Mouse (Mus musculus): ENCODE results near the gene Creg1. TPM values are rescaled to one million over a fixed set of nuclear protein-coding genes. Genes with fewer than 3 reads are reported as not detected.
"Not testable (repeated sequence)": the region's sequence is repeated elsewhere in the genome, so short reads cannot be mapped to it uniquely, and the experiment has no call there.

Creg1 gene
- polyA plus RNA-seq, 1 experiment from 2014 or later = 38.9 TPM

- H3K27me3 ChIP-seq = no peaks in the 10 kb centered on the region
- H3K9ac ChIP-seq = no peak overlapping the region
- no peak for ATAC-seq (ENCODE audit: low FRiP score)
- no peak overlapping the region for H3K4me3 ChIP-seq
- no peak overlapping the region for H3K27ac ChIP-seq
- no peaks in the 10 kb centered on the region for H3K9me3 ChIP-seq (replicated peaks)
- H3K36me3 ChIP-seq = no peaks in the 10 kb centered on the region
- 0 out of 2 replicates have a peak, but pooled peaks cover 4% of the 10 kb centered on the region for H3K4me1 ChIP-seq
- 77% methylated on average over 4 of the region's 4 CpGs for WGBS
- H3K4me2 ChIP-seq (replicated peaks) = no peak overlapping the region
Observed at GRCm38 (mm10) chr1:165755194-165755593, 8.4 kb upstream of the Creg1 start.

- Histone ChIP-seq H3K9me3 (replicated peaks) (no peaks in the 10 kb centered on the region), H3K36me3 (no peaks in the 10 kb centered on the region), H3K4me1 (peaks cover 7% of the 10 kb centered on the region), H3K27ac (no peak overlapping the region), H3K27me3 (peaks cover 23% of the 10 kb centered on the region), H3K4me2 (replicated peaks) (no peak overlapping the region), H3K4me3 (no peak overlapping the region), H3K9ac (no peak overlapping the region)
- ATAC-seq (ENCODE audit: low FRiP score) = no peak
- WGBS = 85% methylated on average over 3 of the region's 3 CpGs
Observed at GRCm38 (mm10) chr1:165761522-165762305, 1.8 kb upstream of the Creg1 start.

DNA sequence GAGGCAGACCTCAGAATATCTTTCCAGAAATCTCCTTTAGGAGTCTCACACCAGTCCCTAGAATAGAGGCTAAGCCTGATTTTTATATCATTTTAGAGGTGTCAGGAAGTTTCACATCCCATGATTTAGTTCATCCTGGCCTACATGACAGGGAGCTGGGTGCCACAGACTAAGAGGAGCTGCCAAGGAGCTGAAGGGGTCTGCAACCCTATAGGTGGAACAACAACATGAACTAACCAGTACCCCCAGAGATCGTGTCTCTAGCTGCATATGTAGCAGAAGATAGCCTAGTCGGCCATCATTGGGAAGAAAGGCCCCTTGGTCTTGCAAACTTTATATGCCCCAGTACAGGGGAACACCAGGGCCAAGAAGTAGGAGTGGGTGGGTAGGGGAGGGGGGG is 1.0 kb upstream of the Creg1 start:
- 69% methylated on average over 2 of the region's 2 CpGs for WGBS
- not testable (repeated sequence) for H3K4me2 ChIP-seq (replicated peaks); H3K36me3 ChIP-seq; H3K27ac ChIP-seq; H3K9me3 ChIP-seq (replicated peaks); ATAC-seq (ENCODE audit: low FRiP score); H3K4me3 ChIP-seq; H3K4me1 ChIP-seq; H3K9ac ChIP-seq
- H3K27me3 ChIP-seq = peaks cover 23% of the 10 kb centered on the region

DNA sequence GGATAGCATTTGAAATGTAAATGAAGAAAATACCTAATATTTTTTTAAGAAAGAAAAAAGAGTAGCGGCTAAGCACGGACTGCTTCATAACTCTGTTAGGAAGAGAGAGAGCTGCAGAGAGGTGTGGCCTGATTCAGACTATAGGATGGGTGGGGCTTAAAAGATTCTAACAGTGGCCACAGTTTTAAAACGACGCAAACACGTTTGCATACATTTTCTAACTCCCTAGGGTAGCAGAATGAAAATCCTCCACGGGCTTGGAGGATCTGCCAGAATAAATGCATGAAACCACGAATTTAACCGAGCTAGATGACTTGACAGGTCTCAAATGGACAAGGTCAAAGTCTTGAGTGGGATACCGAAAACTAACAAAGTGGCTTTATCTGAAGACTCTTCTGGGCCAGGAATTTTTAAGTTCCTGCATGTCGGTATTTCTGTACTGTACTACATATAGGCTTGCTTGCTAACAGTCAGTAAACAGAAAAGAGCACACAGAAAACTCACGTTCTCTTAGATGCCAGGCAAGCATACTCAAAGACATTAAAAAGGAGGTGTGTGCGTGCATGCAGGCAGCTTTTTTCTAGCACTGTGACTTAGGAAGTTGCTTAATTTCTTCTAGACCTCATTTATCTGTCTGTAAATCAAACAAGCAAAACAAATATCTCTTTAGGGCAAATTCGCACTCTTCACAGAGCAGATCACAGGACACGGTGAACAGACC is 472 bp upstream of the Creg1 start:
- 32% methylated on average over 14 of the region's 14 CpGs for WGBS
- H3K4me1 ChIP-seq = peaks cover 7% of the 10 kb centered on the region
- no peak overlapping the region for H3K9ac ChIP-seq
- peaks cover 23% of the 10 kb centered on the region for H3K27me3 ChIP-seq
- ATAC-seq (ENCODE audit: low FRiP score) = peak; percentile 21; the same call in 1 of the 2 replicates
- no peaks in the 10 kb centered on the region for H3K36me3 ChIP-seq
- no peak overlapping the region for H3K27ac ChIP-seq
- H3K4me3 ChIP-seq = peak overlapping the region; percentile 78
- H3K9me3 ChIP-seq (replicated peaks) = peaks cover 4% of the 10 kb centered on the region; the same call in 1 of the 2 replicates
- H3K4me2 ChIP-seq (replicated peaks) = peak overlapping the region; percentile 75

GRCm38 (mm10) chr1:165764571-165764970 is 1.0 kb downstream of the Creg1 start:
- H3K36me3 ChIP-seq = no peaks in the 10 kb centered on the region
- 52% methylated on average over 9 of the region's 9 CpGs for WGBS
- H3K4me2 ChIP-seq (replicated peaks) = peak overlapping the region; percentile 75
- H3K4me1 ChIP-seq = peaks cover 7% of the 10 kb centered on the region
- no peak for ATAC-seq (ENCODE audit: low FRiP score)
- H3K4me3 ChIP-seq = peak overlapping the region; percentile 78
- H3K9ac ChIP-seq = no peak overlapping the region
- no peak overlapping the region for H3K27ac ChIP-seq
- H3K27me3 ChIP-seq = peaks cover 23% of the 10 kb centered on the region
- peaks cover 4% of the 10 kb centered on the region; the same call in 1 of the 2 replicates for H3K9me3 ChIP-seq (replicated peaks)

DNA sequence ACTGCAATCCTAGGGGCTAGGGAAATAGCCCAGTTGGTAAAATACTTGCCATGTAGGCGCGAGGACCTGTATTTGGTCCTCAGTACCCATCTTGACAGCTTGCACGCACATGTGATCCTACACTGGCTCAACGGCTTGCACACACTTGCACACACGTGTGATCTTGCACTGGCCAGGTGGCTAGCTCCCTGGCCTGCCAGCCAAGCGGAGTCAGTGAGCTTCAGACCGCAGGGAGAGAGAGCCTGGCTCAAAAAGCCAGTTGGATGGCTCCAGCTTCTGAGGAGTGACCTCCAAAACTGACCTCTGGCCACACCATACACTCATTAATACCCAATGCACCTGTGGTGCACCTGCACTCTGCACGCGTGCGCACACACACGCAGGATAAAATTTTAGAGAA is 1.5 kb downstream of the Creg1 start:
- Histone ChIP-seq H3K36me3 (no peaks in the 10 kb centered on the region), H3K4me1 (peaks cover 7% of the 10 kb centered on the region), H3K27me3 (peaks cover 23% of the 10 kb centered on the region), H3K27ac (no peak overlapping the region), H3K9ac (no peak overlapping the region), H3K9me3 (replicated peaks) (peaks cover 4% of the 10 kb centered on the region; the same call in 1 of the 2 replicates), H3K4me2 (replicated peaks) (peak overlapping the region; percentile 75; the same call in 1 of the 2 replicates), H3K4me3 (no peak overlapping the region)
- ATAC-seq (ENCODE audit: low FRiP score) = no peak
- WGBS = 85% methylated on average over 11 of the region's 11 CpGs

DNA sequence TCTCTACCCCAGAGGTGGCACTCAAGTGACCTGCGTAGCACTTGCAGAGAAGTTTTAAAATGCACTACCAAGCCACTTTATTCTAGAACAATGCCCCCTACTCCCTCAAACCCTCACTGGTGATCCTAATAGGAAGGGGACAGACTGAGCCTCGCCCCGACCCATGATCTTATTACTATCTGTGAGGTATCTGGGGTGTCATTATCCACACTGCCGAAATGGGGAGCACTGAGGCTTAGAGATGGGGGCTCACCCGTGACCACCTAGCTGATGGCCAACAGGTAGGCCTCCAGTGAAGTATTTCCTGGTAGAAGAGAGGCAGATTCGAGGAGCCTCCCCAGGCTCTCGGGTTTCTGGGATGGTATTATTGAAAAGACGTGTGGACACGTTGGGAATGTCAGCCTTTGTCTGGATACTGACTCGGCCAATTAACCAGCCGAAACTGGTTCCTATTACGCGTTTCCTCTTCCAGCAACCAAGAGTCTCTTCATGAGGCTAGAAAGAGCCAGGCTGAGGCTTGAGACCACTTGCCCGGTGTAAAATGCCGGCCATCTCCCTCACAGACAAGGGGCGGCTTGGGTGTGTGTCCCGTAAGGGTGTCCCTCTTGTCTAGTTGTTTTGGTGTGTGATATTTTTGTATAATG is 2.2 kb downstream of the Creg1 start:
- no peaks in the 10 kb centered on the region for H3K36me3 ChIP-seq
- H3K9ac ChIP-seq = no peak overlapping the region
- peaks cover 7% of the 10 kb centered on the region for H3K4me1 ChIP-seq
- WGBS = 83% methylated on average over 17 of the region's 17 CpGs
- peaks cover 23% of the 10 kb centered on the region for H3K27me3 ChIP-seq
- no peak overlapping the region for H3K27ac ChIP-seq
- H3K9me3 ChIP-seq (replicated peaks) = peaks cover 4% of the 10 kb centered on the region; the same call in 1 of the 2 replicates
- H3K4me2 ChIP-seq (replicated peaks) = no peak overlapping the region
- no peak overlapping the region for H3K4me3 ChIP-seq
- ATAC-seq (ENCODE audit: low FRiP score) = no peak

DNA sequence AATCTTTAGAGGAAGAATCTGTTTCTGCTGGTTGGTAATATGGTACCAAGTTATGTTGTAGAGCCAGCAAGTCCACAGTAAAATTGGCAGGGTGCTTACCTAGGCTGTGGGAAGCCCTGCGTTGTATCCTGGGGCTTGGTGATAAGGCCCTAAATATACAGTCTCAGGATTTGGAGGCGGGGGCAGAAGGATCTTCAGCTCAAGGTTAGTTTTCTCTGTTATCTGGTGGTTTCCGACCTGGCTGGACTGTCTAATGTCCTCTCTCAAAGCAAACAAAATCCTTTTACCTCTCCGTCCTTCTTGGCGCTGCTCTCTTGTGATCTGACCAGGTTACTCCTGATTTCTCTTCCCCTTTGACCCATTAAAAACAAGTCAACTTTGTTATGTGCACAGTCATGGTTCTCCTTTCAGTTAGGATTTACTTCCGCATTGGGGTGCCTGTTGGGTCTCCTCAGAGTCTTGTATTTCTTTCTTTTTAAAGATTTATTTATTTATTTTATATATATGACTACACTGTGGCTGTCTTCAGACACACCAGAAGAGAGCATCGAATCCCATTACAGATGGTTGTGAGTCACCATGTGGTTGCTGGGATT is 2.8 kb downstream of the Creg1 start:
- H3K4me1 ChIP-seq = peaks cover 9% of the 10 kb centered on the region
- H3K36me3 ChIP-seq = no peaks in the 10 kb centered on the region
- no peak overlapping the region for H3K4me2 ChIP-seq (replicated peaks)
- WGBS = 90% methylated on average over 7 of the region's 7 CpGs
- no peak overlapping the region for H3K9ac ChIP-seq
- H3K4me3 ChIP-seq = no peak overlapping the region
- H3K9me3 ChIP-seq (replicated peaks) = peaks cover 4% of the 10 kb centered on the region; the same call in 1 of the 2 replicates
- no peak overlapping the region for H3K27ac ChIP-seq
- peaks cover 23% of the 10 kb centered on the region for H3K27me3 ChIP-seq
- no peak for ATAC-seq (ENCODE audit: low FRiP score)

DNA sequence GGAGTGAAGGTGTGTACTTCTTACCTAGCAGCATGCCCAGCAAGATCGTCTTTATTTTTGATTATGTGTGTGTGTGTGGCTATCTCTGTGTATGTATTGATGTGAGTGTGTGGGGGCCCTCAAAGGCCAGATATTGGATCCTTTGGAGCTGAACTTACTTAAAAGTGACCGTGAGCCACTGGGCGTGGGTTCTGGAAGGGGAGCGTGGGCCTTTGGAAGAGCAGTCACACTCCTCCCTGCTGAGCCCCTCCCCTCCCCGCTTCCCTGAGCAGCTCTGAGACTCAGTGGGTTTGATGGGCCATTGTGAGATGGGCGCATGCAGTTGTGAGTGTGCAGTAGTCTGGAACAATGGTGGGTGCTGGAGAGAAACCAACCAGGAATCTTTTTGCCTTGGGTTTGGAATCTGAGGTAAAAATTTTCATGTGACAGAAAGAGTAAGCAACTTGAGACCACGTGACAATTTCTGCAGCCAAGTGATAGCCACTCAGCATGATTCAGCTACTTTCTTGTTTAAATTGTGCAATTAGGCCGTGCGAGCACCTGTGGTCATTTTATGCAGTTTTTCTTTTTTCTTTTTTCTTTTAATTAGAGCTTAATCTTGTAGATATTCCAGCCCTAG is 5.5 kb downstream of the Creg1 start:
- ATAC-seq (ENCODE audit: low FRiP score) = no peak
- Histone ChIP-seq H3K27ac (no peak overlapping the region), H3K9me3 (replicated peaks) (peaks cover 4% of the 10 kb centered on the region; the same call in 1 of the 2 replicates), H3K4me2 (replicated peaks) (no peak overlapping the region), H3K9ac (no peak overlapping the region), H3K27me3 (peaks cover 23% of the 10 kb centered on the region), H3K4me1 (peaks cover 15% of the 10 kb centered on the region), H3K36me3 (no peaks in the 10 kb centered on the region), H3K4me3 (no peak overlapping the region)
- 83% methylated on average over 9 of the region's 9 CpGs for WGBS

DNA sequence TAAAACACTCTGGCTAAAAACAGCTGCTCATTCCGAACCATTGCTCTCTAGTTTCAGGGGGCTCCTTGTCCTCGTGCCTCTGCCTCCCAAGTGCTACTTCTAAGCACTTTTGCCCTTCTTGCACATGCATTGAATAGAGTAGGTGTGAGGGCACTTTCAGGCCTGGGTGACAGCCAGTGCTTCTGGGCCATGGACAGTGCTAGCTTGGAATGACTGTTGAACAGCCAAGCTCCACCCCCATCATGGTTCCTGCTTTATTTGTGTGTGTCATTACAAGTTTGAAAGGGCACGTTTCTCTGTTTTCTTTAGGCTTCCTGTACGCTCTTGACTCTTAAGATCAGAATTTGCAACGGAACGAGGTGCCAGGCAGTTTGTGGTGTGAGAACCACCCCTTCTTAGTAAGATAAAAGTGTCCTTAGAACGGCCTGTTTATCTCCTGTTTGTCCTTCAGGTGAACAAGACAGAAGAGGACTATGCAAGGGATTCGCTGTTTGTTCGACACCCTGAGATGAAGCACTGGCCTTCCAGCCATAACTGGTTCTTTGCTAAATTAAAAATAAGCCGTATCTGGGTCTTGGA is 6.7 kb downstream of the Creg1 start:
- ATAC-seq (ENCODE audit: low FRiP score) = no peak
- H3K4me2 ChIP-seq (replicated peaks) = no peak overlapping the region
- no peak overlapping the region for H3K9ac ChIP-seq
- peaks cover 14% of the 10 kb centered on the region; the same call in 1 of the 2 replicates for H3K27me3 ChIP-seq
- H3K9me3 ChIP-seq (replicated peaks) = peaks cover 4% of the 10 kb centered on the region; the same call in 1 of the 2 replicates
- no peak overlapping the region for H3K4me3 ChIP-seq
- no peak overlapping the region for H3K27ac ChIP-seq
- 0 out of 2 replicates have a peak, but pooled peaks cover 9% of the 10 kb centered on the region for H3K4me1 ChIP-seq
- H3K36me3 ChIP-seq = no peaks in the 10 kb centered on the region
- WGBS = 87% methylated on average over 10 of the region's 10 CpGs

DNA sequence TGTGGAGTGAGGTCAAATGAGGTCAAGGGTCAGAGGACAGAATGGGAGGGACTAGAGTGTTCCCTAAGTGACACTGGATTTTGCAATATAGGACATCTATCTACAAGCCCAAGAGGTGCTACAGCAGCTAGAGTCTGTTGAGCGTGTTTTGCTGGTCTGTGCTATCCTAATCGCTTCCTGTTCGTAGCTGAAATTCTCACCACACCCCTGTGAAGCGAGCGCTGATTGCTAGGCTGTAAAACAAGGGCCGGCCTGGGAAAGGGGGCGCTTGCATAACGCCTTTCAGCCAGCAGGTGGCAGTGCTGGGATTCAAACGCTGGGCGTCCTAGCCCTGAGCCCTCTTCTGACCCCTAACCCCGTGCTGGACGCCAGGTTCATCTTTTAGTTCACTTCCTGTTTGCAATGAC is 7.9 kb downstream of the Creg1 start:
- Histone ChIP-seq H3K9ac (no peak overlapping the region), H3K9me3 (replicated peaks) (peaks cover 4% of the 10 kb centered on the region; the same call in 1 of the 2 replicates), H3K4me3 (no peak overlapping the region), H3K27ac (no peak overlapping the region), H3K36me3 (no peaks in the 10 kb centered on the region), H3K27me3 (peaks cover 6% of the 10 kb centered on the region; the same call in 1 of the 2 replicates), H3K4me1 (0 out of 2 replicates have a peak, but pooled peaks cover 11% of the 10 kb centered on the region), H3K4me2 (replicated peaks) (peak overlapping the region; percentile 29)
- ATAC-seq (ENCODE audit: low FRiP score) = peak; percentile 69; the same call in 1 of the 2 replicates
- WGBS = 2% methylated on average over 12 of the region's 12 CpGs
